Mouse (Mus musculus) kidney, postnatal 36 days (tissue): ENCODE results near the gene Ccdc117.
A peak's percentile ranks its signal among the peaks of the same experiment; 100 is the strongest.
"Not testable (repeated sequence)": the region's sequence is repeated elsewhere in the genome, so short reads cannot be mapped to it uniquely, and the experiment has no call there.

Experiments used
- DNase-seq, 2 experiments: peaks; one replicate each; pipeline ENCODE4 v3.0.0; 2021 to 2022; ENCODE audit warnings: mixed read lengths in 2 of 2

The Ccdc117 gene

GRCm38 (mm10) chr11:5541799-5542481, at the start of gene Ccdc117:
Gene Ccdc117, minus strand, starts transcription at chr11:5542187.
- DNase-seq = peak; percentile 96 to 97

DNA sequence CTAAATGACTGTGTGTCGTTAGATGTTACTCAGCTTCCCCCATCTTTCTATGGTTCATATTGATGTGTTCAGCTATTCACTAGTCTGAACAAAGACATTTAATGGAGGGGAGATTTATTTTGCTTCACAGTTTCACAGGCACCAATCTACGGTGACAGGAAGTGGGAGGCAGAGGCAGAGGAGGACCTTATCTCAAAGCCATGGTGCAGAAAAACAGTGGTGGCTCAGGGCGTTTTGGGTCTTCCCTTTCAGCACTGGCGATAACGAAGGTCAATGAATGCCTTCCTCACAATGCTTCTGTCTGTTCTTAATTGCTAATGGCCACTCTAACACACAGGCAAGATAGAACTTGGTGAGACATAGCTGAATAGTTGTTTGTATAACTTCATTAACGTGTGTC, 33.1 kb upstream of the Ccdc117 start:
- no peak for DNase-seq

DNA sequence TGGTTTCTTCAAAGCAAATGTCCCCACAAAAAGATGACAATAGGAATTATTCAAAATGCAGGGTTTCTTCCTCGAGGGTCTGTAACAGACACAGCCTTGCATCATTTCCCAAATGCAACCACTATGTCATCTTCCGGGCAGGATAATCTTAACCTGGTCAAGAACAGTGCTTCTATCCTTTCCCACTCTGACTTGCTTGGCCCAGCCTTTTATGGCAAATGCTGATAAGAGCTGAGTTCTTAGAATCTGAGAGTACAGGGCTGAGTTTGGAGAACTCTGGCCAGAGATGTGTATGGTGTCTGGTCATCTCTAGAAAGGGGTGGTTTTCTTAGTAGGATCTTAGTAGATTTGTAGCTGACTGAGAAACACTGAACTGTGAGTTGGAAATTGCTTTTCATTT, 31.8 kb upstream of the Ccdc117 start:
- no peak for DNase-seq

DNA sequence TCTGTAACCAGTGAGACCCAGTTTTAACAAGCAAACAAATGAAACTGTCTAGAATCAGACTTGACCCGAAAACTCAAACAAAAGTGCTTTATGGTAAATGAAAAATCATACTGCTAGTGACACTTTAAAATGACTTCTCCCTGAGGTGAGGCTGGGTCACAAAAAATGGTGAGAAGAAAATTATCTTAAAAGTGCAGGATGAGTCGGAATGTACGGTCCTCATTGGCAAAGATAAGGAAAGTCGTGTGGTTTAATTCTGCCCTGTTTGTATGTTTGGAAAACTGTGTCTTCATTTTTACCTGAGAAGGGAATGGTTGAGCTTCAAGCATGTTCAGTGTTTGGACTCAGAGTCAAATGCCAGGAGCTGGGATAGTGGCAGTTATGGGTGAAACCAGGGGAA, 29.9 kb upstream of the Ccdc117 start:
- DNase-seq = no peak

GRCm38 (mm10) chr11:5569474-5569873, 27.5 kb upstream of the Ccdc117 start, which contains the start of gene Ankrd36:
Gene Ankrd36, plus strand, starts transcription at chr11:5569684.
- no peak for DNase-seq

DNA sequence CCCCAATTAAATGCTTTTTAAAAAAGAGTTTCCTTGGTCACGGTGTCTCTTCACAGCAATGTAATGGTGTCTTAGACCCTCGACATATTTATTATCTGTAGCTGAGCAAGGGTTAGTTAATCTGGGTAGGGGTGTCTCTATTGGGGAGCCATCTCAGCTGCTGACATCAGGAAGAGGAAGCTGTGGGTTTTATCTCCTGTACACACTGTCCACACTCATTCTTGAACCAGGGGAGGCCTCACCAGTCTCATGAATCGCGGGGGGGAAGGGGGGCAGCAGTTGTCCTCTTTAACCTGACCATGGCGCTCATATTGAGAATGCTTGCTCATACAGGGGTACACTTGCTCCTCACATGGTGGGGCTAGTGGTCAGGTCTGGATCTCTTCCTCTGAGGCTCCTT, 26.1 kb upstream of the Ccdc117 start:
- no peak for DNase-seq

- DNase-seq = no peak
Observed at GRCm38 (mm10) chr11:5567654-5568053, 25.7 kb upstream of the Ccdc117 start.

- DNase-seq = no peak
Observed at GRCm38 (mm10) chr11:5566506-5566905, 24.5 kb upstream of the Ccdc117 start.

DNA sequence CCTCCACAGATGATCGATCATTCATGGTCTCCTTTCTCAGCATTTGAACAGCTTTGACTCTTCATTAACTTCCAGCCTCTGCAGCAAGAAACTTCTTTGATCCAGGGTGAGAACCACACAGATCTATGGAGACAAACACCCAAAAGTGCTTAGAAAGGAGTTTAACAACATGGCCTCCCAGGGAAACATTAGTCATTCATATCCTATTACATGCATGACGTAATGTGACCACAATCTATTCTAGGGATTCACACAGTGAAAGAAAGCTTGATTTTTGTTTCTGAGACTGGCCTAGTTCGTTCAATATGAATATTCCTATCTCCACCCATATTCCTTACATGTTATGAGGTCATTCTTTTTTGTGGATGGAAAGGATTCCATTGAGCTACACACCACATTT, 23.6 kb upstream of the Ccdc117 start:
- no peak for DNase-seq

GRCm38 (mm10) chr11:5563898-5564297, 21.9 kb upstream of the Ccdc117 start:
- no peak for DNase-seq

GRCm38 (mm10) chr11:5562625-5563268, 20.8 kb upstream of the Ccdc117 start:
- DNase-seq = no peak

GRCm38 (mm10) chr11:5560273-5560672, 18.3 kb upstream of the Ccdc117 start:
- no peak for DNase-seq

GRCm38 (mm10) chr11:5551931-5552330, 9.9 kb upstream of the Ccdc117 start:
- no peak for DNase-seq

DNA sequence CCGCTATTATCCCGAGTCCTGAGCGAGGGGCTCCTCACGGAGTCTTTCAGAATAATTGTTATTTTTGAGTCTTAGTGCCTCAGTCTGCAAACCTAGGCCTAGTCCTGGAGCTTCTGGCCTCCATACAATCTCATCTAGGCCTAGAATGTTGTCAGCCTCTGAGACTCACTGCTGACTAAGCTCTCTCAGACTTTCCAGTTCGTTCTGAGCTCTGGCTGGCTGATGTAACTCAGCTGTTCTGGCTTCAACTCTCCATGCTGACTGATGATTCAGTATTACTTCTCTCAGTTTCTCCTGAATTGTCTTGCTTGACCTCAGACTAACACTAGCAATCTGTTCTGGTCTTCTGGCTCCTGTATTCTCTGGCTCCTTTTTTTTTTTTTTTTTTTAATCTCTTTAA, 9.4 kb upstream of the Ccdc117 start:
- no peak for DNase-seq

DNA sequence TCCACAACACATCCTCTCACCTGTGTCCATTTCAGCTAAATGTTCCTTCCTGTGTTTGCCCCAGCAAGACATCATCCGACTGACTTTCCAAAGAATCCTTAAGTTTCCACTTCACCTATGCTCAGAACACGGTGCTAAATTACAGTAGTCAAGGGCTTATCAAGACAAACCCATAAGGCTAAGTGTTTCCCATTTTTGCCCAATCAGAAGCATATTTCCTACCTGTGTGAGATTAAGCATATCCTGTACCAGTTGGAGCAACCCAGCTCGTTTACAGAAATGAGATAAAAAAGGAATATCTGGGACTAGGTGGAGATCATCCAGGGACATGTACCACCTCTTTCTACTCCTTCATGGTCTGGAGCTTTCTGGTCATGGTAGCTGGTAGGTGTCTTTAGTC, 4.7 kb upstream of the Ccdc117 start:
- DNase-seq = no peak

DNA sequence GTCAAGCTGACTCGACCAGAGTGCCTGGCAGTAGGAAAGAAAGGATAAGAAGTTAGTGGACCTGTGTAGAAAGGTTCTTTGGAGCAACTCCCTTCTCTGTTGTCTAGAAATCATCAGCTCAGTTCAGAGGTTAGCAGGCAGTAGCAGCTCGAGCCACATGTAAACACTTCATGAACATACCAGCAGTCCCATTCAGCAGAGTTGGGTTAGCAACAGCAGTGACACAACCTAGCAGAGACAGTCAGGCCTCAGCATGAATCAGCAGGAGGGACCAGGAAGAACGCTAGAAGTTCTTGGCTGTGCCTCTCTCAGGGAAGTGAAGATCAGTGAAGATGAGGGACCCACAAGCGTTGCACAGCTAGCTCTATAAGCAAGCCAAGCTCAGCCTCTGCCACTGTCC, 3.5 kb upstream of the Ccdc117 start:
- DNase-seq = no peak

DNA sequence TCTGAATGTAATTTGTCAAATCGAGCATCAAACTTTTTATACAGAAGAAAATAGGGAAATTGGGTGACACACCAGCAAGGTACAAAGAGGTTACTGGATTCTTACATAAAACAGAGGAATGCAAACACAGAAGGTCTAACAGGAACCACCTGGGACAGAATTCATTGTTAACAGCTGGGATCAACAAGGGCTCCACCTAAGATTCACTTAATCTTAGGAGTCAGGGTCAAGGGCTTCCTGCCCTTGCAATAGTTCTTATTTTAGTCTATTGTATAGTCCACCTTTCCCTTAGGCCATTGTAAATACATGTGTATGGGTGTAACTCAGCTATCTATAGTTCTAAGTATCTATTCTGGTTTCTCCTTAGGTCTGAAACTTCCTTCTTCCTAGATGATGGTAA, 2.7 kb upstream of the Ccdc117 start:
- DNase-seq = not testable (repeated sequence)

- DNase-seq = no peak
Observed at GRCm38 (mm10) chr11:5543281-5543680, 1.3 kb upstream of the Ccdc117 start.

GRCm38 (mm10) chr11:5542482-5543185, 647 bp upstream of the Ccdc117 start:
- DNase-seq = no peak

- peak in 1 of 2 experiments; percentile 19 for DNase-seq
Observed at GRCm38 (mm10) chr11:5541230-5541798, 673 bp downstream of the Ccdc117 start.

GRCm38 (mm10) chr11:5540331-5540730, 1.7 kb downstream of the Ccdc117 start:
- no peak for DNase-seq

GRCm38 (mm10) chr11:5537454-5537853, 4.5 kb downstream of the Ccdc117 start:
- DNase-seq = not testable (repeated sequence)

- peak; percentile 75 to 94 for DNase-seq
Observed at GRCm38 (mm10) chr11:5533108-5533507, 8.9 kb downstream of the Ccdc117 start.

GRCm38 (mm10) chr11:5530717-5531116, 11.3 kb downstream of the Ccdc117 start:
- no peak for DNase-seq
